Mouse (Mus musculus) lung, postnatal 25 days (tissue): Measurements from ENCODE around the gene Rsph6a.
A peak's percentile ranks its signal among the peaks of the same experiment; 100 is the strongest.

Source experiments
- DNase-seq: peaks from one replicate; pipeline ENCODE4 v3.0.0; 2022; ENCODE audit warnings: low spot score

Gene Rsph6a

GRCm38 (mm10) chr7:19098811-19099210, 44.3 kb downstream of the Rsph6a start:
- no peak for DNase-seq

GRCm38 (mm10) chr7:19100290-19100689, 45.8 kb downstream of the Rsph6a start:
- DNase-seq: no peak

DNA sequence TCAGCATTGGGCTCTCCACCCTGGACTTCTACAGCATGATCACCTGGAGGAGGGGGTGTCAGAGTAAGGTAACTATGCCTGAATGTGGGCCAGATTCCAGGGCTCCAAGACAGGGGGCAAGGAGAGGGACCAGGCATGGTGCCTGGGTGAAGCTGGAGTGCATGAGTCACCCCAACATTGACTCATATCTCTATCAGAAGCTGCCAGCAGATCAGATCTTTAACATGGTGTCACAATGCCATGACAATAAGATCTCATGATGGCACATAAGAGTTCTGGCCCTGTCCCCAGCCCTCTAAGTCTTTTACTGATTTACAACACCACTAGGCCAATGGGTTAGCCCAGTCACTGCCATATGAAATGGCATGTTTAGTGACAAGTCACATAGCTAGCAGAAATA, 49.3 kb downstream of the Rsph6a start:
- no peak for DNase-seq

DNA sequence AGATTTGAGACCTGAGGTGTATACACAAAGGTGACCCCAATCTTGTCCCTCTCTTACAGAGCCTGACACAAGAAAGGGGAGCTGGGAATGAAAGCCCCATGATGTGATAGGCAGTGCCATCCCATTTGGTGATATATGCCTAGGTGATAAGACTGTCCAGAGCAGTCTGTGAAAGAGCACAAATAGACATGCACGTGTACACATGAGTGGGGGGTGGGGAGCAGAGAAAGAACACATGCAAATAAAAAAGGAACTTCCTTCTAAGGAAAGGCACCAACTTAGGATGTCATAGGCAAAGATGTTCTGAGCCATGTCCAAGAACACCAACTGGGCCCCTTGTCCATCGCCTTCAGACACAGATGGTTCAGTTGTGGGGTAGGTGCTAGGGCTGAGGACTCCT, 50.0 kb downstream of the Rsph6a start:
- DNase-seq: no peak

GRCm38 (mm10) chr7:19107436-19107835, 52.9 kb downstream of the Rsph6a start:
- DNase-seq: no peak

GRCm38 (mm10) chr7:19109565-19109964, 55.1 kb downstream of the Rsph6a start:
- DNase-seq: no peak

DNA sequence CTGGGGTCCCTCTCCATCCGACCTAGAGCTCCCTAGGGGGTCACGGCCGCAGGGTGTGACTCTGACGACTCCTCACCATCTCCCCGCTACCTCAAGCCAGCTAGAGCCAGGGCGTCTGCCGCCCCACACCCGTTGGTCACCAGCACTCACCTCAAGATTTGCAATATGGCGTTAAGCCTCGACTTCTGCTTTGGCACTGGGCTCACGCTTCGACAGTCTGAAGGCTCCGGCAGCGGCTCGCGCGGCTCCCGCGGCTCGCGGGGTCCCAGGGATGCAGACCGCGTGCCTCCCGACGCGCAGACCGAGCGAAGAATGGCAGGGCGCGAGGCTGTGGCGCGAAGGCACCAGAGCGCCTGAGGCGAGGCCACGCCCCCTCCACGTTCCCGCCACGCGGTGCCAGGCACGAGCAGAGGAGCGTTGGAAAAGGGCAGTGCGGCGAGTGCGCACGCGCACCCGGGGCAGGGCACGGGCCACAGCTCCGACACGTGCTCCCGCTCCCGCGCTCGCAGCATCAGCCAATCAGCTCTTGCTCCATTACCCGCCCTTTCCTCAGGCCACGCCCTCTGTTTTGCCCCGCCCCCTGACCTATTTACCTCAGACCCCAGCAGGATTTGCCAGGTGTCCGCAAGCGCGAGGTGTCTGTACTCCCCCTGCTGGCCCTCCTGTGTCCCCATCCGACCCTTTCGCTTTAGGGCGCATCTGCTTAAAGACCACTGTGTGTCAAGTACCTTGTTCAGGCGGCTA, 63.7 kb downstream of the Rsph6a start, which contains the start of gene Gm4969:
TSS of gene Gm4969 (minus strand) at position 341 of the 744 bp plus-strand sequence.
- DNase-seq: peak; percentile 42

GRCm38 (mm10) chr7:19119083-19119482, 64.6 kb downstream of the Rsph6a start:
- DNase-seq: no peak

GRCm38 (mm10) chr7:19119631-19120429, 65.3 kb downstream of the Rsph6a start, which contains the start of gene Fbxo46:
Fbxo46 (plus strand) TSS chr7:19119859.
- peak; percentile 98 for DNase-seq

GRCm38 (mm10) chr7:19121686-19122085, 67.2 kb downstream of the Rsph6a start:
- DNase-seq: no peak
